Mouse (Mus musculus) retina, postnatal 1 day (tissue): ENCODE results near the gene Exoc6b.
"Not testable (repeated sequence)": the region's sequence is repeated elsewhere in the genome, so short reads cannot be mapped to it uniquely, and the experiment has no call there.

Source experiments
- DNase-seq: peaks from one replicate; pipeline ENCODE4 v3.0.0-alpha.2; 2012

Gene Exoc6b

DNA sequence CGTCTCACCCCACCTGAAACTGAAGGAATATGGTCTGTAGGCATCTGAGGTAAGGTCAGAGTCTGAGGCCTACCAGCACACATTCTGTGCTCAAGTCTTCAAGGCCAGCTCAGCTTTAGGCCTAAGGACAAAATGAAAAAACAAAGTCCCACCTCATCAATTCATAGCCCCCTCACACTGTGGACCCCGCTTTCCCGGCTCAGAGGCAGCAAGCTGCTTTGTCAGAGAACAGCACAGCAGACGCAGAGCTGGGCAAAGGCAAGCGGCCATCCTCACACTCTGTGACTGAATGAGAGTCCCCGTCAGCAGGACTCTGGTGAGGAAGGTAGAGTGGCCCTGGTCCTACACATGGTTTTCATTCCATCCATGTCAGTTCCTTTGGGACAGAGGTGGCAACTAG lies 450.1 kb downstream of the Exoc6b start:
- no peak for DNase-seq

DNA sequence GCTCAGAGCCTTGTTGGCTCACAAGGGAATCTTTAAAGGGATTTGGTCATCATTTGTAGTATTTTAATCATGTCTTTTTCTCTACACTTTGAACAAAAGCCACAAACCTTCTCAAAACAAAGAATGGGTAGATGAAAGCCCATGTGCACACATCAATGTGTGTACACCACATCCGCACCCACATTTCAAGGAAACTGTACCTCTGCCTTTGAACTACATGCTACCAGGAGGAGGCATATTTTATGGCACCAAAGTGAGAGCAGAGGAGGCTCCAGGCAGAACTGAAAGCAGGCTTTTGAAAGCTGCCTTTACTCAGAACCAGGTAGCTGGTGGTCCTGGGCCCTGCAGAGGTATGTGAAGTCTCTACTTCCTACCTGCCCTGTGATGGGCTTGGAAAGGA lies 452.3 kb downstream of the Exoc6b start:
- no peak for DNase-seq

DNA sequence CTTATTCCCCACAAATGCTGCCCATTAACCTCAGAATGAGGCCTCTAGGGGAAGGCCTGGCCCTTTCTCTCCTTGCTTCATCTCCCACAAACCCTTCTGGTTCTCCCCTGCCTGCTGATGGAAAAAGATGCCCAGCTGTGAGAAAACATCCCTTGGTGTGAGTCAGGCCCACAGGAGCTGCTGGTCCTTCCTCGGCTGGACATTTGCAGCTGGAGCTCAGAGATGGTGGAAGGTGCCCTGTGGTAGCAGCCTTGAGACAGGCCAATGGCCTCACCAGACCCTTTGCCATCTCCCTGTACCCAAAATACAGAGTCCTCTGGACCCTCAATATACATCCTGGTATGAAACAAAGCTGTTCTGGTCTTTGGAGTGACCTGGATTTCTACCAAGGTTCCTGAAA lies 452.7 kb downstream of the Exoc6b start:
- no peak for DNase-seq

DNA sequence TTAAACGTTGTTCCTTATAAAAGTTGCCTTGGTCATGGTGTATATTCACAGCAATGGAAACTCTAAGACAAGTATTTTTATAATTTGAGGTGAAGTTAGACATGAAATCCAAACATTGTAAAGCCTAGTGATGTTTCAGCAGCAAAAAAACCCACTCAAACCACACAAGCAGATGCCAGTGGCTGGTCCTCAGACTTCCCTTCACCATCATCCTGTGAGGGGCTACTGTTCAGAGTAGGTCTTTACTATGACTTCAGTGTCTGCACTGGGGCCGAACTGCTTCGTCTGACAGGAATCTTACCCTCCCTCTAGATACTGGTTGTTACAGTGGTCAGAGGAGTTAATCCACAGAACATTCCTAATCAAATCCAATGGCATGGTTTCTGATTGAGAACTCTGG lies 455.8 kb downstream of the Exoc6b start:
- no peak for DNase-seq

DNA sequence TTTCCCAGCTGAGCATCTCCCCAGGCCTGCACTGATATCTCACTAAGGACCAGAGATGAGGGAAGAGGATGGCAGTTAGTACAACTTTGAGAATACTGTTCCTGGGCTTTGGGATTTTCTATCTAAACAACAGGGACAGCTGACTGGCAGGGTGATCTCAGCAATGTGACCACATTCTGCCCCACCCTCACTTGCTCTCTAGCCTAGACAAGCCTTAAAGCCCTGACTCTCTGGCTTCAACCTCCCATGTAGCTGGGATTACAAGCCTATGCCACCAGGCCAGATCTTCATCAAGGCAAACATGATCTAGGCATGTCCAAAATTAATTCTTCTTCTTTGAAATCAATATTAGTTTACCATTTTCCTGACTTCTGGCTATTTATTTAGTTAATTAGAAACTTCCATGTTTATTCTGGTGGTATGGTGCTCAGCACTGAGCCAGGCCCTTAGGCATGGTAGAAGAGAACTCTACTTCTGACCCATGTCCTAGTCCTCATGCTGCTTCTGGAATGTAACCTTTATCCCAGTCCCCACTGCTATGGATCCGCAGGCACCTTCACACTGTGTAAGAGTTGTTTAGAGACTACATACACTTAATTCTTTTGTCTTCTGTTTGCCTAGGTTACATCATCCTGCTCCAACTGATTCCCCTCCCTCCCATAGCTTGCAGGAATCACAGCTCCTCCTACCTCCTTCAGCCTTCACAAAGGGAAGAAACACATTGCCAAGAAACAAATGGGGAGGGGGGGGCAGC lies 468.0 kb downstream of the Exoc6b start:
- no peak for DNase-seq

DNA sequence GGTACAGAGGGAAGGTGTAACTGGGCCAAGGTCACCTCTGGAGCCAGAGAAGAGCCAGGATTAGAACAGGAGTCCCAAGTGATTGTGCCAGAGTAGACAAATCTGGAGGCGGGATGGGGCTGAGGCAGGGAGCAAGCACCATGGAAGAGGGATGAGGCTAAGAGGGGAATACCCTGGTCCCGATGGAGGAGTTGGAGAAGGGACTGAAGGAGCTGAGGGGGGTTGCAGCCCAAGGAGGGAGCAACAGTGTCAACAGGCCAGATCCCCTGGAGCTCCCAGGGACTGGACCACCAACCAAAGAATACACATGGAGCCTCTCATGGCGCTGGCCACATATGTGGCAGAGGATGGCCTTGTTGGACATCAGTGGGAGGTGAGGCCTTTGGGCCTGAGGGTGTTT lies 470.0 kb downstream of the Exoc6b start:
- not testable (repeated sequence) for DNase-seq

DNA sequence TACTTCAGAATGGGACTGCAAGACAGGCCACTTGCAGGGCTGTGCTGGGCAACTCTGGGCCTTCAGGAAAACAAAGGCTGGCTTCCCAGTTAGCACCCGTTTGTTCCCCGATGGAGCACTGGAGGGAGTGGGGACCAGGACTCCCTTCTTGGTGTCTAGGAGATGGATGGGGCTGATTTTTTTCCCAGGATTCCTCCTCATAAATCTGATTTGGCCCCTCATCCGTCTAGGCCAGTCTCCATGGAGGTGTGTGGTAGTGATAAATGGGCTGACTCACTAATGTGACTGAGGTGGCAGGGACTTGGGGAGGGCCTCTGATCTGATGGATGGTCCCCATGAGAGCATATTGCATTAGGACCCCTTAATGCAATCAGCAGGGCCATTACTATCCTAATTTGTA lies 470.6 kb downstream of the Exoc6b start:
- DNase-seq: no peak

DNA sequence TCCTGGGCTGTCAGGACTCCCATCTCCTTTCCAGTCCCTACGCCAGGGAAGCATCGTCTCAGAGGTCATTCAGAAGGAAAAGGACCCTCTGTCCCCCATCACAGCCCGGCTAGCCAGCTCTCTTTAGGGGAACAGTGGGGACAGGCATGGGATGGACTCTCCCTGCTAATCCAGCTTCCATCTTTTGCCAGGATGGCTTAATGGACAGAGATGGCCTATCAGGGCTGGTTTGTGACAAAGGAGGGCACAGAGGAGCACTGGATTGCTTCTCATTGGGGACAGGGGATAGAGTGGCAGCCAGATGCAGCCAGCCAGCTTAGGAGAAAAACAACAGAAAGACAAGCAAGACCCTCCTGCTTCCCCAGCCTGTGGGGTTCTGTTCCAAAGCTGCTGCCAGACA lies 474.7 kb downstream of the Exoc6b start:
- DNase-seq: peak; percentile 83

DNA sequence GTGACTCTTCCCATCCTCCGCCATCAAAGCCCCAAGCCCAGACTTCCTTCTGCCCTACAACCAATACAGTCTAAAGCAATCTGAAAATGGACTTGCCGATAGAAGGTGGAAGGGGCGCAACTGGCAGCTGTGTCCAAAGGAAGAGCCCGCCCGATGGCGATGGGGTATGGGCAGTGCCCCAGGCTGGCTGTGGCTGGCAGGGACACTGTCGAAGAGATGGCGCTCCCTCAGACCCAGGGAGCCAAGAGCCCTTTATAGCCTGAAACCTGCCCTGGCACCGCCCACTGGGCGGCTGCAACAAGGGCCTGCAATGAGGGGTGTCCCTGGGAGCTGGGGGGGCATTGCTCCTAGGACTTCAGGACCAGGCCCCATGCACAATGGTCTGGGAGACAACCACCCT lies 475.6 kb downstream of the Exoc6b start, which contains the start of gene Cyp26b1:
Gene Cyp26b1, minus strand, starts transcription at position 216 of the 400 bp plus-strand sequence.
- peak; percentile 35 for DNase-seq

DNA sequence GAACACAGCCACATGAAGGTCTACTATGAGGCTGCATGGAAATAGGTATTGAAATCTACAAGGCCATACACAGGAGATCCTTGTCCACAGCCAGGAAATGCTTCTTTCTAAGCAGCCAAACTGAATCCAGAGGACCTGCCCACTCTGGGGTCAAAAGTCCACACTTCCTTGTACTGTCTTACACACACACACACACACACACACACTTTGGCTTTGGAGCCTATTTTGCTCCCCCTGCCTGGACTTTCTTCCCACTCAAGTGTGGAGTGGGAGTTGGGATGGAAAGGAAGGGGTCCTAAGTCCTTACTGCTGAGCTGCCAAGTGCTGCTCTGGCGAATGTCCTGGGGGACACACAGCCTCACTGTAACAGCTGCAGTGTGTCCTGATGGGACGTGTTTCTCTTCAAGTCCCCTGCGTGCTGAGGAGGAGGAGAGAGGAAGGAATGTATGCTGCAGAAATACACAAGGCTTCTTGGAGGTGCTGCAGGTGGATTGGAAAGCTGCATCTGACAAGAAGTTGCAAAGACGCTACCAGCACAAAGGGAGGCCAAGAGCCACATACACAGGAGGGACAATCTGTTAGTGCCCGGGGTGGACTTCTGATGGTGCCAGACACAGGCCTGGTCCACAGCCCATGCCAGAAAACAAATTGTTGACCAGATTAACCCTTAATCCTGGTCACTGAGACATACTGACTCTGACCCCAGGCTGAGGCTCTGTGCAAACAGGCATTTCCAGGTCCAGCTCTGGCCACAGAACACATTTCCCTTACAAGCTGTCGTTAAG lies 478.2 kb downstream of the Exoc6b start:
- DNase-seq: no peak

DNA sequence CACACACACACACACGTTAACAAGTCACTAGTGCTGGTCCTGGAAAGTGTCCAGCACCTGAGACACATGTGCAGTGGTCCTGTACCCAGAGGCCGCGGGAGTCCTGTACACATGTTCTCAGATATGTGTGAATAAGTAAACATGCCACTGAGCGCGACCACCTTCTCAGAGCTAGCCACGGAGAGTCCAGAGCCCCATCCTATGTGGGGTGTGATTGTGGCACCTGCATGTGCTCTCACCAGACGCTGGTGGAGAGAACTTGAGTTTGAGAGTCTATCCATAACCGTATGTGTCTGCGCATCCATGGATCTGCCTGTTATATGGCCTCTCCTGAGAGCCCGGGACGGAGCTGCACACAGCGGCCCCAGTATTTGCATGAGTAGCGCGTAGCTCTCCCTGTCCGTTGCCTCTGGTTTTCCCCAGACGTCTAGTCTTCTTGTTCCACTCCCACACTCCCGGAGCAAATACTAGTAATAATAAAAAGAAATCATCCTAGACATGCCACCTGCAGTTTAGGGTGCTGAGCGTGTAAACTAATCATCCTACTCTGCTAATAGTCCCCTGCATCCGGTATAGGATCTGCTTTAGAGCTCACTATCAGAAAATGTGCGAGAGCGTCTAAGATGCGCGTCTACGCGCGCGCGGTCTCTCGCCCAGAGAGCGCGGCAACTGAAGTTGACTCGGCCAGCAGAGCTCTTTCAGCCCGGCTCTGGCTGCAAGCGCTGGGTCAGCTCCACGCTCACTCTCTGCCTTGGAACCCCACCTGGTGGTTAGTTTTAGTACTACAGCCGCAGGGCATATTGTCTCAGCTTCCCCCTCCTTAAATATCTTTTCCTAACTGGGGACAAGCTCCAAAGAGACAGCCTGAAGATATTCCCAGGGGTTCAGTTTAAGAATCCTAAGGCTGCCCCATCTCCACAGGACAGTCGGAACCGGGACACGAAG lies 479.3 kb downstream of the Exoc6b start:
- DNase-seq: peak; percentile 90

DNA sequence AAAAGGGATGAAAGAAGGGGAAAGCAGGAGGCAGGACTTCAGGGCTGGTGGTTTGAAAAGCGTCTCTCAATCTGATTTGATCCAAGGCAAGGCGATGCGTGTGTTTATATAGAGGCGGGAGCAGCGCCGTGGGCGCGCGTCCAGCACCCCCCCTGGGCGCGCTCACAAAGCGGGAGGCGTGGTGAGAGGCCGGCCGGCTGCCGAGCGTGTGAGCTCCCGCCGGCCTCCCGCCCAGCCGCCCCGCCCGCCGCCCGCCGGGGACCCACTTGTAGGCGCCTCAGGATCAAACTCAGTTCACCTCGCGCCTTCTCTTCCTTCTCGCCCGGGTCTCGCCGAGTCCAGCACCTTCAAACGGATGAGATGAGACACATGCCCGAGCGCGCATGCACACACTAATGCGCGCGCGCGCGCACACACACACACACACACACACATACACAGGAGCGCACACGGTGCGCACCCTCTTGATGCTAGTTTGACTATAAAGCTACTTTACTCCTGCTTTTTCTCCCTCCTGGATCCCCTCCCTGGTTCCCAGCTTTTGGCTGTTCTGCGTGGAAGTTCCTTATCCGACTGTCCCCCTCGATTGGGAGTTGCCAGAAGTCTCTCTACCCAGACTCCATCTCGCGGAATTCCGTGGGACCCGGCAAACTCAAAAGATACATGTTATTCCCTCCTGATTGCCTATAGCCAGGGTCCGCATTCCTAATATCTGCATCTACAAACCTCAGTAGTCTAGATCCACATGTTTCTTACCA lies 480.2 kb downstream of the Exoc6b start:
- DNase-seq: peak; percentile 72

DNA sequence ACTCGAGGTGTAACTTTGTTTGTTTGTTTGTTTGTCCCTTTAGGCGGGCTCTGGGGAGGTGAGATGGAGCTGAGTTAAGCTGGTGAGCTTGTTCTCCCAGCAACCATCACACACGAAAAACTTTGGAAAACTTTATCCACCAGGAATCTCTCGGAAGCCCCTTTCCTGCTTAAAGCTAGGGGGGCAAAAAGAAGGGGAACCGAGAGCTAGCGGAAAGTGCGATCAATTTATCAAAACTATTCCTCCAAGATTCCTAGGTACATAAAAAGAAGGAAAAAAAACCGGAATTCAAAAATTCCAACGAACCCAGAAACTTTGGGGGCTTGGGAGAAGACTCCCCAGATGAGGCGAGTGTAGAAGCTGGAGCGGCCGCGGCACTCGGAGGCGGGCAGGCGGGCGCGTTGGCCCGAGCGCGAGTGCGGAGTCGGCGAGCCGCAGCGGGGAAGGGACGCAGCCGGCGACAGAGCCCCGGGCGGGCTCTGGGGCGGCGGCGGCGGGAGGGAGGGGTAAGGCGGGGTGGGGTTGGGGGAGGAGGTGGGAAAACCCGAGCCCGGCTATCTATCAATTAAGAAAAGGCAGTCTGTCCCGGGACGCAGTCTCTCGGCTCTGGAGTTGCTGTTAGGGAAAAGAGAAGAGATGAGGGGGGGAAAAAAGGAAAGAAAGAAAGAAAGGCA lies 481.0 kb downstream of the Exoc6b start:
- DNase-seq: no peak

DNA sequence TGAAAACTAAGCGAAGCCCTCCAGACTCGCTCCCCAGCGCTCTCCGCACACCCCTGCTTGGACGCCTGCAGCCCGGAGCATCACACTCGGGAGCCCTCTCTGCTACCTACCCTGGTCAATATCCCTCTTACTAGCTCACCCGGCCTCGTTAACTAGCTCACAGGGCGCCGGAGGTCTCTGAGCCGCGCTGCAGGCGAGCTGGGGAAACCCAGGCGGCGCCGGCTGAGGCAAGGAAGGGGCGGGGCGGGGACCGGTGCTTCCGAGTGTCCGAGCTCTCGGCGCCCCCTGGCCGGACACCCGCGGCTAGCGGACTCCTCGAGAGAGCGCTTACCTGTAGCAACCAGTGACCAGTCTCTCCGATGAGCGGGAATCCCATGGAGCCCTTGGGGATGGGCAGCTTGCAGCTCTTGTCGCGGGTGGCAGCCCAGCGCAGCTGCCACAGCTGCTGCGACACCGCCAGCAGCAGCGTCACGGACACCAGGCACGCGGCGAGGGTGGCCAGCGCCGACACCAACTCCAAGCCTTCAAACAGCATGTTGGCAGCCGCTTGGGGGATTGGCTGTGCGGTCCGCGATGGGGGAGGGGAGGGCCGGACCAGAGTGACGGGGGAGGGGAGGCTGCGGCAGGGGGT lies 481.7 kb downstream of the Exoc6b start:
- peak; percentile 77 for DNase-seq

DNA sequence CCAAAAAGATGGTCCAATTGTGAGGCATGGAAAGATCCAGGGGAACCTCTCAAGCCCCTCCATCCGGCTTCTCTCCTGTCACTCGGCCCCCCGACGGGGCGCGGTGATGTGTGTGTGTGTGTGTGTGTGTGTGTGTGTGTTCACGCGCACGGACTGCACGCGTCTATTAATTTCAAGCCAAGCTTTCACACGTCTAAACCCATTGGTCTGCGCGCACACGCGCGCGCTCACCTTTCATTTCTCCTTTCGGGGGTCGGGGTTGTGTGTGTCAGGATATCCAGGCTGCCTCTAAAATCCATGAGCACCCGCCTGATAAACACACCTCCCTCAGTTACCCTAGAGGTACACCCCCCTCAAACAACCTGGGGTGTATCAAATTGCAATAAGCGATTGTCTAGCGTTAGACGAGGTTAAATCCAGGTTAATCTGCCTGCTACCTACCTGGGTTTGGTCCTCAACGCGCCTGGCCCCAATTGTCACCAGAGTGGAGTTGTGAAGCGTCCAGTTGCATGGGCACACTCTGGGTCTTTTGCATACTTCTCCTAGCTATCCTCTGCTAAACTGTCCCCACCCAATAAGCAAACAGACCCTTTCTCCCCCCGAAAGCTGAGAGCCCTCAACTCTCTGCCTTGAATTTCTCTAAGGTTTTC lies 482.6 kb downstream of the Exoc6b start:
- DNase-seq: peak; percentile 19

DNA sequence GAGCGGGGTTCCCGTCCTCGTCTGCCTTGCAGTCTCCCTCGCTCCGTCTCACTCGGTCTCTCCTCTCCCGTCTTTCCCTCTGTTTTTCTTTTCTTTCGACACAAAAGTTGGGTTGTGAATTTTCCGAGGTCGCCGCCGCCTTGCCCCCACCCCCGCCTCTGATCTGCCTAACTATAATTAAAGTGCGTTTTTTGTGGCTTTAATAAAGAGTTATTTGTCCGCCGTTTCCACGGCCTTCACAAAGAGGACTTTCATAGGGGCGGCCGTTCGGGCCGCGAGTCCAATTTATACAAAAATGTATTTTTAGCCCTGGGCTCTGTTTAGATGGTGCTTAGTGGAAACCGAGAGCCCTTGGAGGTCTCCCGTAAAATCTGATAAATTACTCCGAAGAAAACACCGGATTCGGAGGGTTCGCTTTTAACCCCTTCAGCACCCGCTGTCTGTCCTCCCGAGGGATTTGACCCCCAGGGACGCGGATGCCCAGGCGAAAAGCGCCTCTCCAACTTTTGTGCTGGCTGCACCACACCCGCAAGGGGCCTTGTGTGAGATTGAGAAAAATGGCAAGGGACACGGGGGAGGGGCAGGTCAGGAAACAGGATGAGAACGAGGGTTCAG lies 483.5 kb downstream of the Exoc6b start:
- DNase-seq: peak; percentile 27

DNA sequence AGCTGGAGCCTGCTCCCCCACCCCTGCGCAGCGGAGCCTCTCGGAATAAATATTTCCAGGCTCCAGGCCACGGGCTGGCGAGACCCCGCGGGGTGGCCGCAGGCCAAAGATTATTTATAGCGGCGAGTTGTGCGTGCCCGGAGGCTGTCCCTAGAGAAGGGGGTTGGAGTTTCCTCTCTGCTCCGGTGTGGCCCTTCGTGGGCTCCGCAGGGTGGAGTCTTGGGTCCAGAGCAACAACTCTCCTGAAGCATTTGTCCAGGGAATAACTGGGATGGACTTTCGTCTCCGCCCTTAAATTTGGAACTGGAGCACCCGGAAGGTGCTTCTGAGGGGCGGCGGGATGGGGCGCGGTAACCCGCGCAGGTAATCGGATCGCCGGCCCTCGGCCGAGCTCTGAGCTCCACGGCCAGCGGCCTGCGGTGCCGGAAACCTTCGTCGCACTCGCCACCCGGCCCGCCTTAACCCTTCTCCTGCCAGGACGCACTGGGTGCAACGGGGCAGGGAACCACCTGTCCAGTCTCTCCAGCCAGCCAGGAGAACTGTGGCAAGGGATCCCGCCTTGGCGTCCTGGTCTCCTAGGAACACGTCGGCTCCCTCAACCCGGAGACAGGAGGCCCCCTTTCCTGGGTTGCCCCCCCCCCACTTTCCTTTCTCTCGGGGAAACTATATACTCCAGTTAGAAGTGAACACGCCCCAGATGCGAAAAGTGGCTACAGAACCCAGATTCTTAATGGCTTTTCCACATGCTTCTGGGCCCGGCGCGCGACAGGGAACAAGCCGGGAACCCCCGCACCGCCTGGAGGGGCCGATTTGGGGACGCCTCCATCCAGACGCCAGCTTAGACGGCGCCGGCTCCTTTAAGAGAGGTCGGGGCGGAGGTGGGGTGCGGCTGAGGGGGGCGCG lies 484.3 kb downstream of the Exoc6b start:
- DNase-seq: peak; percentile 34

DNA sequence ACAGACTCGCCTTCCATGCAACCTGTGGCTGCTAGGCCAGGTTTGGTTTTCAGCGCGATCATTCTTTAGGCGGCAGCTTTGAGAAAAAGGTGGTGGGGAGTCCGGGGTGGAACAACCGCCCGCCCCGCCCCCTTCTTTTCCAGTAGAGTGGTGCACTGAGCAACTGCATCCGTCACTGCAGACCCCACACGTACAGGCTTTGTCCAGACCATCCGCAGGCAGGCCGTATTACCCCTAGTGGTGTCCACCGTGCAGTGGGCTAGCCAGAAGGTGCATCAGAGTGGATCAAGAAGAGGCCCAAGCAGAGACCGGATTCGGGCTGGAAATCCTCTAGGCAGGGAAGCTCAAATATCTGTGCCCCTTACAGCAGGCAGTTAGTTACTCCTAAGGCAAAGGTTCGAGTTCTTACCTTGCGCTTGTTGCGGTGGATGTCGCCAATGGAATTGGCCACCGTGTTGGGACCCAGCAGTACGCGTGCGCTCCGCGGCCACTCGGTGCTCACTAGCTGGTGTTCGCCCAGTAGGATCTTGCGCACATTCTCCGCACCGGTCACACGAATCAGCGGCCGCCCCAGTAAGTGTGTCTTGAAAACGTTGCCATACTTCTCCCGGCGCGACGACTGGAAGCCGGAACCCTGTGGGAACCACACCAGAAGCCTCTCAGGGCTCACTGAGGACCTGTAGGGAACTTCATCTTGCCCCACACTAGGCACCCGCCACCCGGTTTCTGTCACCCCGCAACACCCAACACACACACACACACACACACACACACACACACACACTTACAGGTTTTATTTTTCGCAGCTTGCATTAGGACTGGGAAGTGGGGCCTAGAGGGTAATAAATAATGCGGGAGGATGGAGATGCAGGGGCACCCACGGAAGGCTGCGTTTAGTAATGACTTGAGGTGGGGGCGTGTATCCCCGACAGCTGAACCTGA lies 485.2 kb downstream of the Exoc6b start:
- DNase-seq: peak; percentile 43
